Mouse (Mus musculus): ENCODE data around the gene Zbtb17. TPM values are rescaled to one million over a fixed set of nuclear protein-coding genes. Genes with fewer than 3 reads are reported as not detected.
A peak's percentile ranks its signal among the peaks of the same experiment; 100 is the strongest.

The Zbtb17 gene
- polyA plus RNA-seq, 1 experiment from 2014 or later = 11.4 TPM

- DNase-seq = no peak
- H3K4me2 ChIP-seq = no peak overlapping the region
- no peak for ATAC-seq (ENCODE audit: low read depth)
- 52% methylated on average over 2 of the region's 2 CpGs for WGBS (ENCODE audit: insufficient replicate concordance)
- H3K9me3 ChIP-seq (replicated peaks) = no peaks in the 10 kb centered on the region
- no peak overlapping the region for H3K27ac ChIP-seq
- H3K4me1 ChIP-seq (replicated peaks) = peaks cover 20% of the 10 kb centered on the region
- H3K9ac ChIP-seq = no peak overlapping the region
- H3K36me3 ChIP-seq = peaks cover 57% of the 10 kb centered on the region
- H3K27me3 ChIP-seq = no peaks in the 10 kb centered on the region
- no peak overlapping the region for H3K4me3 ChIP-seq (replicated peaks)
Observed at GRCm38 (mm10) chr4:141451251-141451650, 6.8 kb downstream of the Zbtb17 start.

GRCm38 (mm10) chr4:141451916-141452450, 7.5 kb downstream of the Zbtb17 start:
- Histone ChIP-seq H3K9ac (no peak overlapping the region), H3K4me3 (replicated peaks) (no peak overlapping the region), H3K27ac (no peak overlapping the region), H3K4me2 (no peak overlapping the region), H3K27me3 (no peaks in the 10 kb centered on the region), H3K36me3 (peaks cover 54% of the 10 kb centered on the region), H3K9me3 (replicated peaks) (no peaks in the 10 kb centered on the region), H3K4me1 (replicated peaks) (peaks cover 16% of the 10 kb centered on the region)
- WGBS (ENCODE audit: insufficient replicate concordance) = 81% methylated on average over 9 of the region's 9 CpGs
- DNase-seq (no peak), ATAC-seq (ENCODE audit: low read depth) (no peak)

- H3K27ac ChIP-seq = 0 out of 2 replicates have a peak overlapping the region, but pooled peaks have one; percentile 18
- DNase-seq (no peak), ATAC-seq (ENCODE audit: low read depth) (no peak)
Observed at GRCm38 (mm10) chr4:141454581-141455350, 10.3 kb downstream of the Zbtb17 start.

GRCm38 (mm10) chr4:141455526-141455925, 11.1 kb downstream of the Zbtb17 start:
- no peak overlapping the region for H3K27ac ChIP-seq
- no peak overlapping the region for H3K4me3 ChIP-seq (replicated peaks)
- WGBS (ENCODE audit: insufficient replicate concordance) = 82% methylated on average over 4 of the region's 4 CpGs
- H3K27me3 ChIP-seq = no peaks in the 10 kb centered on the region
- DNase-seq = no peak
- H3K9me3 ChIP-seq (replicated peaks) = no peaks in the 10 kb centered on the region
- peaks cover 23% of the 10 kb centered on the region for H3K4me1 ChIP-seq (replicated peaks)
- H3K4me2 ChIP-seq = no peak overlapping the region
- no peak for ATAC-seq (ENCODE audit: low read depth)
- H3K9ac ChIP-seq = no peak overlapping the region
- peaks cover 24% of the 10 kb centered on the region for H3K36me3 ChIP-seq

More at GRCm38 (mm10) chr4:141454581-141455350, 10.3 kb downstream of the Zbtb17 start:
- Histone ChIP-seq H3K9me3 (replicated peaks) (no peaks in the 10 kb centered on the region), H3K36me3 (peaks cover 27% of the 10 kb centered on the region), H3K4me2 (no peak overlapping the region), H3K4me3 (replicated peaks) (no peak overlapping the region), H3K9ac (no peak overlapping the region), H3K4me1 (replicated peaks) (peaks cover 23% of the 10 kb centered on the region), H3K27me3 (no peaks in the 10 kb centered on the region)
- 54% methylated on average over 14 of the region's 14 CpGs for WGBS (ENCODE audit: insufficient replicate concordance)

GRCm38 (mm10) chr4:141456193-141456938, 11.9 kb downstream of the Zbtb17 start:
- no peak overlapping the region for H3K9ac ChIP-seq
- no peak for DNase-seq
- peaks cover 24% of the 10 kb centered on the region for H3K36me3 ChIP-seq
- H3K4me1 ChIP-seq (replicated peaks) = peaks cover 28% of the 10 kb centered on the region
- WGBS (ENCODE audit: insufficient replicate concordance) = 79% methylated on average over 14 of the region's 14 CpGs
- no peaks in the 10 kb centered on the region for H3K9me3 ChIP-seq (replicated peaks)
- no peaks in the 10 kb centered on the region for H3K27me3 ChIP-seq
- H3K4me2 ChIP-seq = no peak overlapping the region
- ATAC-seq (ENCODE audit: low read depth) = no peak
- H3K27ac ChIP-seq = no peak overlapping the region
- H3K4me3 ChIP-seq (replicated peaks) = no peak overlapping the region

GRCm38 (mm10) chr4:141458236-141458635, 13.8 kb downstream of the Zbtb17 start:
- no peak overlapping the region for H3K9ac ChIP-seq
- peaks cover 29% of the 10 kb centered on the region for H3K4me1 ChIP-seq (replicated peaks)
- H3K27me3 ChIP-seq = no peaks in the 10 kb centered on the region
- H3K4me3 ChIP-seq (replicated peaks) = no peak overlapping the region
- H3K9me3 ChIP-seq (replicated peaks) = no peaks in the 10 kb centered on the region
- H3K27ac ChIP-seq = no peak overlapping the region
- H3K36me3 ChIP-seq = peaks cover 23% of the 10 kb centered on the region
- DNase-seq (no peak), ATAC-seq (ENCODE audit: low read depth) (0 out of 2 replicates have a peak, but pooled peaks have one; percentile 34)
- no peak overlapping the region for H3K4me2 ChIP-seq
- WGBS (ENCODE audit: insufficient replicate concordance) = 50% methylated on average over 7 of the region's 7 CpGs

- H3K27ac ChIP-seq = no peak overlapping the region
- H3K27me3 ChIP-seq = no peaks in the 10 kb centered on the region
- H3K4me1 ChIP-seq (replicated peaks) = peaks cover 30% of the 10 kb centered on the region
- no peak overlapping the region for H3K9ac ChIP-seq
- DNase-seq (no peak), ATAC-seq (ENCODE audit: low read depth) (no peak)
- 84% methylated on average over 3 of the region's 3 CpGs for WGBS (ENCODE audit: insufficient replicate concordance)
- no peak overlapping the region for H3K4me2 ChIP-seq
- no peaks in the 10 kb centered on the region for H3K9me3 ChIP-seq (replicated peaks)
- H3K36me3 ChIP-seq = peaks cover 28% of the 10 kb centered on the region
- no peak overlapping the region for H3K4me3 ChIP-seq (replicated peaks)
Observed at GRCm38 (mm10) chr4:141458888-141459287, 14.4 kb downstream of the Zbtb17 start.

GRCm38 (mm10) chr4:141459766-141460165, 15.3 kb downstream of the Zbtb17 start:
- Histone ChIP-seq H3K9ac (no peak overlapping the region), H3K36me3 (peaks cover 36% of the 10 kb centered on the region), H3K4me1 (replicated peaks) (peaks cover 25% of the 10 kb centered on the region), H3K9me3 (replicated peaks) (no peaks in the 10 kb centered on the region), H3K27me3 (no peaks in the 10 kb centered on the region), H3K27ac (no peak overlapping the region), H3K4me3 (replicated peaks) (no peak overlapping the region), H3K4me2 (no peak overlapping the region)
- ATAC-seq (ENCODE audit: low read depth) (no peak), DNase-seq (no peak)
- WGBS (ENCODE audit: insufficient replicate concordance) = 80% methylated on average over 9 of the region's 9 CpGs

- Histone ChIP-seq H3K27ac (no peak overlapping the region), H3K36me3 (peaks cover 43% of the 10 kb centered on the region), H3K9ac (no peak overlapping the region), H3K4me2 (no peak overlapping the region), H3K4me3 (replicated peaks) (no peak overlapping the region), H3K4me1 (replicated peaks) (peaks cover 21% of the 10 kb centered on the region), H3K9me3 (replicated peaks) (no peaks in the 10 kb centered on the region), H3K27me3 (no peaks in the 10 kb centered on the region)
- DNase-seq (no peak), ATAC-seq (ENCODE audit: low read depth) (no peak)
- 68% methylated on average over 4 of the region's 4 CpGs for WGBS (ENCODE audit: insufficient replicate concordance)
Observed at GRCm38 (mm10) chr4:141460481-141460880, 16.0 kb downstream of the Zbtb17 start.

GRCm38 (mm10) chr4:141461088-141461487, 16.6 kb downstream of the Zbtb17 start:
- Histone ChIP-seq H3K9me3 (replicated peaks) (no peaks in the 10 kb centered on the region), H3K27me3 (no peaks in the 10 kb centered on the region), H3K36me3 (peaks cover 48% of the 10 kb centered on the region), H3K9ac (no peak overlapping the region), H3K27ac (no peak overlapping the region), H3K4me3 (replicated peaks) (no peak overlapping the region), H3K4me2 (no peak overlapping the region), H3K4me1 (replicated peaks) (peaks cover 19% of the 10 kb centered on the region)
- WGBS (ENCODE audit: insufficient replicate concordance) = 76% methylated on average over 12 of the region's 12 CpGs
- DNase-seq (no peak), ATAC-seq (ENCODE audit: low read depth) (no peak)

- H3K4me2 ChIP-seq = no peak overlapping the region
Observed at GRCm38 (mm10) chr4:141461576-141461975, 17.1 kb downstream of the Zbtb17 start.

More at GRCm38 (mm10) chr4:141461576-141461975, 17.1 kb downstream of the Zbtb17 start:
- ATAC-seq (ENCODE audit: low read depth) (no peak), DNase-seq (no peak)
- H3K4me3 ChIP-seq (replicated peaks) = no peak overlapping the region
- no peak overlapping the region for H3K9ac ChIP-seq
- H3K27me3 ChIP-seq = no peaks in the 10 kb centered on the region
- H3K9me3 ChIP-seq (replicated peaks) = no peaks in the 10 kb centered on the region
- no peak overlapping the region for H3K27ac ChIP-seq
- 88% methylated on average over 12 of the region's 12 CpGs for WGBS (ENCODE audit: insufficient replicate concordance)
- peaks cover 49% of the 10 kb centered on the region for H3K36me3 ChIP-seq
- peaks cover 15% of the 10 kb centered on the region for H3K4me1 ChIP-seq (replicated peaks)

Measured in liver, embryonic 13.5 days (tissue).